Mouse (Mus musculus): Measurements from ENCODE around the gene Calm4. TPM values are rescaled to one million over a fixed set of nuclear protein-coding genes. Genes with fewer than 3 reads are reported as not detected.
A peak's percentile ranks its signal among the peaks of the same experiment; 100 is the strongest.
"Not testable (repeated sequence)": the region's sequence is repeated elsewhere in the genome, so short reads cannot be mapped to it uniquely, and the experiment has no call there.

Calm4 gene
- polyA plus RNA-seq, 1 experiment = not detected

GRCm38 (mm10) chr13:3818740-3819076 lies 18.8 kb upstream of the Calm4 start:
- Histone ChIP-seq H3ac (ENCODE audit: control insufficient read depth, insufficient read length, low read depth) (no peak overlapping the region), H3K36me3 (ENCODE audit: control insufficient read depth, insufficient read depth) (no peaks in the 10 kb centered on the region), H3K27me3 (ENCODE audit: control insufficient read depth, insufficient read depth, insufficient read length) (no peaks in the 10 kb centered on the region), H3K4me3 (ENCODE audit: insufficient read depth, poor library complexity, severe bottlenecking) (no peak overlapping the region), H3K79me3 (ENCODE audit: low read depth) (no peaks in the 10 kb centered on the region), H3K79me2 (ENCODE audit: control insufficient read depth, insufficient read depth) (no peaks in the 10 kb centered on the region)
- no peak for TF ChIP-seq MYOD1 (IDR thresholded peaks at IDR 0.05; ENCODE audit: control insufficient read depth, insufficient read length, low read depth)
- TF ChIP-seq USF1 (IDR thresholded peaks at IDR 0.05; ENCODE audit: low read depth) = no peak
- TF ChIP-seq CTCF (IDR thresholded peaks at IDR 0.05; ENCODE audit: control insufficient read depth, insufficient read depth, insufficient read length) = no peak
- TF ChIP-seq CEBPB (IDR thresholded peaks at IDR 0.05; ENCODE audit: low read depth) = no peak
- TF ChIP-seq FOSL1 (IDR thresholded peaks at IDR 0.05; ENCODE audit: insufficient read depth, low read length, poor library complexity, severe bottlenecking) = no peak
- TF ChIP-seq MAX (IDR thresholded peaks at IDR 0.05) = no peak
- TF ChIP-seq MYOG (IDR thresholded peaks at IDR 0.05; ENCODE audit: control insufficient read depth, extremely low read depth, insufficient read length) = no peak

- no peaks in the 10 kb centered on the region for H3K79me2 ChIP-seq (ENCODE audit: control insufficient read depth, insufficient read depth)
- H3ac ChIP-seq (ENCODE audit: control insufficient read depth, insufficient read length, low read depth) = no peak overlapping the region
- H3K27me3 ChIP-seq (ENCODE audit: control insufficient read depth, insufficient read depth, insufficient read length) = no peaks in the 10 kb centered on the region
- TF ChIP-seq MYOG (IDR thresholded peaks at IDR 0.05; ENCODE audit: control insufficient read depth, extremely low read depth, insufficient read length) = no peak
- peak; percentile 4 for TF ChIP-seq CEBPB (IDR thresholded peaks at IDR 0.05; ENCODE audit: low read depth)
- H3K36me3 ChIP-seq (ENCODE audit: control insufficient read depth, insufficient read depth) = no peaks in the 10 kb centered on the region
- H3K4me3 ChIP-seq (ENCODE audit: insufficient read depth, poor library complexity, severe bottlenecking) = no peak overlapping the region
- no peaks in the 10 kb centered on the region for H3K79me3 ChIP-seq (ENCODE audit: low read depth)
These were observed 15.5 kb upstream of the Calm4 start for GRCm38 (mm10) chr13:3822105-3822504.

GRCm38 (mm10) chr13:3825726-3826125 lies 11.8 kb upstream of the Calm4 start:
- Histone ChIP-seq H3K79me3 (ENCODE audit: low read depth) (no peaks in the 10 kb centered on the region), H3K27me3 (ENCODE audit: control insufficient read depth, insufficient read depth, insufficient read length) (no peaks in the 10 kb centered on the region), H3ac (ENCODE audit: control insufficient read depth, insufficient read length, low read depth) (no peak overlapping the region), H3K4me3 (ENCODE audit: insufficient read depth, poor library complexity, severe bottlenecking) (no peak overlapping the region), H3K79me2 (ENCODE audit: control insufficient read depth, insufficient read depth) (no peaks in the 10 kb centered on the region), H3K36me3 (ENCODE audit: control insufficient read depth, insufficient read depth) (no peaks in the 10 kb centered on the region)
- TF ChIP-seq MYOD1 (IDR thresholded peaks at IDR 0.05; ENCODE audit: control insufficient read depth, insufficient read length, low read depth) = no peak
- TF ChIP-seq CTCF (IDR thresholded peaks at IDR 0.05; ENCODE audit: control insufficient read depth, insufficient read depth, insufficient read length) = no peak
- TF ChIP-seq FOSL1 (IDR thresholded peaks at IDR 0.05; ENCODE audit: insufficient read depth, low read length, poor library complexity, severe bottlenecking) = no peak
- TF ChIP-seq MAX (IDR thresholded peaks at IDR 0.05) = no peak
- TF ChIP-seq MYOG (IDR thresholded peaks at IDR 0.05; ENCODE audit: control insufficient read depth, extremely low read depth, insufficient read length) = no peak
- no peak for TF ChIP-seq USF1 (IDR thresholded peaks at IDR 0.05; ENCODE audit: low read depth)
- no peak for TF ChIP-seq CEBPB (IDR thresholded peaks at IDR 0.05; ENCODE audit: low read depth)

GRCm38 (mm10) chr13:3831546-3831945 lies 6.0 kb upstream of the Calm4 start:
- Histone ChIP-seq H3K79me3 (ENCODE audit: low read depth) (no peaks in the 10 kb centered on the region), H3K4me3 (ENCODE audit: insufficient read depth, poor library complexity, severe bottlenecking) (no peak overlapping the region), H3K27me3 (ENCODE audit: control insufficient read depth, insufficient read depth, insufficient read length) (no peaks in the 10 kb centered on the region), H3ac (ENCODE audit: control insufficient read depth, insufficient read length, low read depth) (no peak overlapping the region), H3K36me3 (ENCODE audit: control insufficient read depth, insufficient read depth) (no peaks in the 10 kb centered on the region), H3K79me2 (ENCODE audit: control insufficient read depth, insufficient read depth) (no peaks in the 10 kb centered on the region)
- TF ChIP-seq CTCF (IDR thresholded peaks at IDR 0.05; ENCODE audit: control insufficient read depth, insufficient read depth, insufficient read length) (no peak), FOSL1 (IDR thresholded peaks at IDR 0.05; ENCODE audit: insufficient read depth, low read length, poor library complexity, severe bottlenecking) (no peak), CEBPB (IDR thresholded peaks at IDR 0.05; ENCODE audit: low read depth) (no peak), MYOG (IDR thresholded peaks at IDR 0.05; ENCODE audit: control insufficient read depth, extremely low read depth, insufficient read length) (no peak), MAX (IDR thresholded peaks at IDR 0.05) (no peak), USF1 (IDR thresholded peaks at IDR 0.05; ENCODE audit: low read depth) (no peak), MYOD1 (IDR thresholded peaks at IDR 0.05; ENCODE audit: control insufficient read depth, insufficient read length, low read depth) (no peak)

GRCm38 (mm10) chr13:3831994-3832393 lies 5.6 kb upstream of the Calm4 start:
- no peak overlapping the region for H3ac ChIP-seq (ENCODE audit: control insufficient read depth, insufficient read length, low read depth)
- TF ChIP-seq MAX (IDR thresholded peaks at IDR 0.05) (no peak), CTCF (IDR thresholded peaks at IDR 0.05; ENCODE audit: control insufficient read depth, insufficient read depth, insufficient read length) (no peak), MYOG (IDR thresholded peaks at IDR 0.05; ENCODE audit: control insufficient read depth, extremely low read depth, insufficient read length) (no peak), USF1 (IDR thresholded peaks at IDR 0.05; ENCODE audit: low read depth) (no peak), MYOD1 (IDR thresholded peaks at IDR 0.05; ENCODE audit: control insufficient read depth, insufficient read length, low read depth) (no peak), CEBPB (IDR thresholded peaks at IDR 0.05; ENCODE audit: low read depth) (no peak), FOSL1 (IDR thresholded peaks at IDR 0.05; ENCODE audit: insufficient read depth, low read length, poor library complexity, severe bottlenecking) (no peak)
- no peaks in the 10 kb centered on the region for H3K36me3 ChIP-seq (ENCODE audit: control insufficient read depth, insufficient read depth)
- H3K79me3 ChIP-seq (ENCODE audit: low read depth) = no peaks in the 10 kb centered on the region
- no peaks in the 10 kb centered on the region for H3K27me3 ChIP-seq (ENCODE audit: control insufficient read depth, insufficient read depth, insufficient read length)
- no peaks in the 10 kb centered on the region for H3K79me2 ChIP-seq (ENCODE audit: control insufficient read depth, insufficient read depth)
- no peak overlapping the region for H3K4me3 ChIP-seq (ENCODE audit: insufficient read depth, poor library complexity, severe bottlenecking)

GRCm38 (mm10) chr13:3832450-3832849 lies 5.1 kb upstream of the Calm4 start:
- H3ac ChIP-seq (ENCODE audit: control insufficient read depth, insufficient read length, low read depth) = no peak overlapping the region
- no peaks in the 10 kb centered on the region for H3K27me3 ChIP-seq (ENCODE audit: control insufficient read depth, insufficient read depth, insufficient read length)
- H3K36me3 ChIP-seq (ENCODE audit: control insufficient read depth, insufficient read depth) = no peaks in the 10 kb centered on the region
- TF ChIP-seq USF1 (IDR thresholded peaks at IDR 0.05; ENCODE audit: low read depth) (no peak), MAX (IDR thresholded peaks at IDR 0.05) (no peak), MYOD1 (IDR thresholded peaks at IDR 0.05; ENCODE audit: control insufficient read depth, insufficient read length, low read depth) (no peak), FOSL1 (IDR thresholded peaks at IDR 0.05; ENCODE audit: insufficient read depth, low read length, poor library complexity, severe bottlenecking) (no peak), CEBPB (IDR thresholded peaks at IDR 0.05; ENCODE audit: low read depth) (no peak), CTCF (IDR thresholded peaks at IDR 0.05; ENCODE audit: control insufficient read depth, insufficient read depth, insufficient read length) (no peak), MYOG (IDR thresholded peaks at IDR 0.05; ENCODE audit: control insufficient read depth, extremely low read depth, insufficient read length) (no peak)
- H3K4me3 ChIP-seq (ENCODE audit: insufficient read depth, poor library complexity, severe bottlenecking) = no peak overlapping the region
- no peaks in the 10 kb centered on the region for H3K79me3 ChIP-seq (ENCODE audit: low read depth)
- no peaks in the 10 kb centered on the region for H3K79me2 ChIP-seq (ENCODE audit: control insufficient read depth, insufficient read depth)

- not testable (repeated sequence) for H3K27me3 ChIP-seq (ENCODE audit: control insufficient read depth, insufficient read depth, insufficient read length); H3K4me3 ChIP-seq (ENCODE audit: insufficient read depth, poor library complexity, severe bottlenecking); H3K79me3 ChIP-seq (ENCODE audit: low read depth); H3K79me2 ChIP-seq (ENCODE audit: control insufficient read depth, insufficient read depth); H3ac ChIP-seq (ENCODE audit: control insufficient read depth, insufficient read length, low read depth); H3K36me3 ChIP-seq (ENCODE audit: control insufficient read depth, insufficient read depth)
These were observed 3.9 kb upstream of the Calm4 start for GRCm38 (mm10) chr13:3833644-3834043.

GRCm38 (mm10) chr13:3840662-3841061 lies 3.1 kb downstream of the Calm4 start:
- H3K79me2 ChIP-seq (ENCODE audit: control insufficient read depth, insufficient read depth); H3ac ChIP-seq (ENCODE audit: control insufficient read depth, insufficient read length, low read depth); H3K27me3 ChIP-seq (ENCODE audit: control insufficient read depth, insufficient read depth, insufficient read length); H3K36me3 ChIP-seq (ENCODE audit: control insufficient read depth, insufficient read depth); H3K4me3 ChIP-seq (ENCODE audit: insufficient read depth, poor library complexity, severe bottlenecking); H3K79me3 ChIP-seq (ENCODE audit: low read depth): not testable (repeated sequence)

Measured in C2C12 (cell line).